Mouse (Mus musculus) bone marrow macrophage, adult 2 months (primary cell): Measurements from ENCODE around the gene Rag1.

Experiments
- CTCF ChIP-seq: IDR thresholded peaks from 2 replicates; pipeline ENCODE4 v1.5.1; 2012; ENCODE audit warnings: low read depth, mild to moderate bottlenecking, low read length, moderate library complexity
- POLR2A ChIP-seq: IDR thresholded peaks from 2 replicates; pipeline ENCODE4 v1.6.1; 2012; ENCODE audit warnings: mild to moderate bottlenecking, low read depth, low read length, borderline replicate concordance

DNA sequence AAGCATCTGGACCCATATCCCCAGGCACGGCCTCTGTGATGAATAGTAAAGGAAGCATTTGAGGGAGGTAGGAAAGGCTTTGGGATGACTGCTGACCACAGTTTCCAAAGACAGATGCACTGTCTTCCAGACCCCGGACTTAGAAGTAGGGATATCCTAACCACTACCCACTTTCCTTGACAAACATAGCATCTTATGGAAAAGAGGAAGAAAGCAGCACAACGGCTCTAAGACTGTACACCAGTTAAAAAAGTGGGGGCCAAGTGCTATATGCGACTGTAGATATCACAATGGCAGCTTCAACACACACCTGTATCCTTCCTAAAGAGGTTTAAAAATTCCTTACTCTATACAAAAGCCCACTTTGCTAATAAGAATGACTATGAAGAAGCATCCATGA lies 30.9 kb downstream of the Rag1 start:
- TF ChIP-seq POLR2A (no peak), CTCF (no peak)
